Mouse (Mus musculus): ENCODE measurements around the gene Tnk2. TPM values are rescaled to one million over a fixed set of nuclear protein-coding genes. Genes with fewer than 3 reads are reported as not detected.

The Tnk2 gene
- total RNA-seq, 2 experiments from 2014 or later: 8.8 to 11.0 TPM

DNA sequence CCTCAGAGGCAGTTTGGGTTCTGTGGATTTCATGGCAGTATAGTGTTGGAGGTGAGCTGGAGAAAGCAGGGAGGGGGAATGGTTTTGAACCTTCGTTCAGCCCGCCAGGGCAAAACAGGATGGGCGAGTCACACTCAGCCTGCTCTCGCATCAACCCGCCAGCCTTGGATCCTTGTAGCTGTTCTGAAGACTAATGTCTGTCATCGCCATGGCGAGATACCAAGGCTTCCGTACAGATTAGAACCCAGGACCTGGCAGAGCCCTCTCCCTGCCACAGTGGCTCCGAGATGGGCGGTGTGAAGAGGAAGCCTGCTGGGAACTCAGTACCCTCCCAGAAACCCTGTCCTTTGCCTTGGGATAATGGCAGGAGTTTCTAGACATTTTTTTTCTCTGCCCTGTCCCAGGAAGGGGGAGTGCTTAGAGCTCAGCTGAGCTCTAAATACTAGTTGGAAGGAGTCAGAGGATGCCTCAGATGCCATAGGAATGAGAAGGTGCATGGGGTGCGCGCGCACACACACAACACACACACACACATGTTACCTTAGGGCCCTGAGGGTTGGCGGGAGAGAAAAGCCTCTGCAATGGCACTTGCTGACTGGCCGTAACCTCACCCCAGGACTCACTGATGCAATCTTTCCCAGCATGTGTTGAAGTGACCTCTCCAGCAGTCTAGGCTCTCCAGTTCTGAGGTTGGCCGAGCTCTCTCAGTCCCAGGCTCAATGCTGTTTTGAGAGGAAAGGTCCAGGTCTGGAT lies 14.0 kb downstream of the Tnk2 start:
- ATAC-seq (replicated peaks; ENCODE audit: poor library complexity, severe bottlenecking): no peak

GRCm38 (mm10) chr16:32658743-32659171 lies 15.1 kb downstream of the Tnk2 start:
- peak; percentile 21; the same call in 1 of the 2 replicates for ATAC-seq (replicated peaks; ENCODE audit: poor library complexity, severe bottlenecking)

- peak; percentile 24; the same call in 1 of the 2 replicates for ATAC-seq (replicated peaks; ENCODE audit: poor library complexity, severe bottlenecking)
These were observed 15.7 kb downstream of the Tnk2 start for GRCm38 (mm10) chr16:32659385-32659784.

- no peak for ATAC-seq (replicated peaks; ENCODE audit: poor library complexity, severe bottlenecking)
These were observed 16.4 kb downstream of the Tnk2 start for GRCm38 (mm10) chr16:32660095-32660494.

DNA sequence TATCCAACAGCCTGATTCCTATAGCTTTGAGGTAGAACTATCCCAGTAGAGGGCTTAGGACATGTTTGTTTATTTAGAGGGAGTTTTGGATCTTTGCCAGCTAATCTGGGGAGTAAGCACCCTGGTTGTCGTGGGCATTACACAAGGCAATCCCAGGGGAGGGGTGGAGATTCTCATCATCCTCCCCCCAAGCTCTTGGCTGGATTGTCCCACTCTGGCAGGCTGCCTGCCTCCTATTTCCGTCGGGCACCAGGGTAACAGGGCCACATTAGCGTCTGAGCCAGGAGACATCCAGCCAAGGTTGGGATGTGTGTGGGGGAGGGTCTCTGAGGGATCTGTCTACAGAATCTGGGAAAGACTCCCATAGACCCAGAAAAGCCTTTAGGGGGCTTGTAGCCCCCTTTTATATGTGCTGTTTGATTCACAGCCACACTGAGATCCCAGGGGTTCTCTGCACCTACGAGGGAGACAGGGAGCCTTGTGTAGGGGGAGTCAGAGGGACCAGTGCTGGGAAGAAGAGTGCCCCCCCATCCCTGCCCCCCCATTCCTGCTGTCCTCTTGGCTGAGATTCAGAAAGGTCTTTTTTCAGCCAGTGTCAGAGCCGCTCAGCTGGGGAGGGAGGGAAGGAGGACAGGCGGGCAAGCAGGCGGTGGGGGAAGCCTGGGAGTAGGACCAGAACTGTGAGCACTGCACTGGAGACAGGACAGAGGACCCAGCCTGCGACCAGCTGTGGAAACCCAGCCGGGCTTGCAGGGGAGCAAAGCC lies 17.1 kb downstream of the Tnk2 start:
- no peak for ATAC-seq (replicated peaks; ENCODE audit: poor library complexity, severe bottlenecking)

- ATAC-seq (replicated peaks; ENCODE audit: poor library complexity, severe bottlenecking): no peak
These were observed 17.8 kb downstream of the Tnk2 start for GRCm38 (mm10) chr16:32661493-32661921.

GRCm38 (mm10) chr16:32662372-32662771 lies 18.7 kb downstream of the Tnk2 start:
- no peak for ATAC-seq (replicated peaks; ENCODE audit: poor library complexity, severe bottlenecking)

DNA sequence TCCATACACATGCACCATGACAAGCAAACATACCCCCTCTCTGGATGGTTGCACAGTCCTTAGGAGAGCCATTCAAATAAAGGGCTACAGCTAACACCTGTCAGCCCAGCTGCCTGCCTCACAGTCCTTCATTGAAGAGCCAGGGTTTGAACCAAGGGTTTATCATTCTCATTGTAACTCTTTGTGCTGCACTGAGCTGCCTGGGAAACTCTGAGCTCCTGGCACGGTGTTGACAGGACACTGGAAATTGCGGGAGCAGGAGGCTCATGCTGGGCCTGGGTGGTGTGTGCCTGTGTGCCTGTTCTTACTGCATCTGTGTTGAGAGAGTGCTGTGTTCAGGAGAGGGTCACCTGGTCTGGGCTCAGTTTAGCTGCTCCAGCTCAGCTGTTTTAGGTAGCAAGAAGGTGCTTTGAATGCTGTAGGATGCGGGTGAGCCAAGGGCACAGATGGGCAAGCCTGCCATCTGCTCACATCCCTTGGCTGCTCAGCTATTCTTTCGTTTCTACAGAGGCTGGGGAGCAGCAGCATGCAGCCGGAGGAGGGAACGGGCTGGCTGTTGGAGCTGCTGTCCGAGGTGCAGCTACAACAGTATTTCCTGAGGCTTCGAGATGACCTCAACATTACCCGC lies 19.7 kb downstream of the Tnk2 start:
- no peak for ATAC-seq (replicated peaks; ENCODE audit: poor library complexity, severe bottlenecking)

- no peak for ATAC-seq (replicated peaks; ENCODE audit: poor library complexity, severe bottlenecking)
These were observed 20.5 kb downstream of the Tnk2 start for GRCm38 (mm10) chr16:32664211-32664610.

- ATAC-seq (replicated peaks; ENCODE audit: poor library complexity, severe bottlenecking): peak; percentile 63
These were observed 22.4 kb downstream of the Tnk2 start for GRCm38 (mm10) chr16:32665851-32666665.

GRCm38 (mm10) chr16:32666671-32667551 lies 23.2 kb downstream of the Tnk2 start:
- ATAC-seq (replicated peaks; ENCODE audit: poor library complexity, severe bottlenecking): no peak

- ATAC-seq (replicated peaks; ENCODE audit: poor library complexity, severe bottlenecking): no peak
These were observed 23.8 kb downstream of the Tnk2 start for GRCm38 (mm10) chr16:32667552-32667872.

- no peak for ATAC-seq (replicated peaks; ENCODE audit: poor library complexity, severe bottlenecking)
These were observed 24.4 kb downstream of the Tnk2 start for GRCm38 (mm10) chr16:32668030-32668429.

- no peak for ATAC-seq (replicated peaks; ENCODE audit: poor library complexity, severe bottlenecking)
These were observed 24.8 kb downstream of the Tnk2 start for GRCm38 (mm10) chr16:32668472-32668871.

- ATAC-seq (replicated peaks; ENCODE audit: poor library complexity, severe bottlenecking): no peak
These were observed 25.6 kb downstream of the Tnk2 start for GRCm38 (mm10) chr16:32669243-32669642.

DNA sequence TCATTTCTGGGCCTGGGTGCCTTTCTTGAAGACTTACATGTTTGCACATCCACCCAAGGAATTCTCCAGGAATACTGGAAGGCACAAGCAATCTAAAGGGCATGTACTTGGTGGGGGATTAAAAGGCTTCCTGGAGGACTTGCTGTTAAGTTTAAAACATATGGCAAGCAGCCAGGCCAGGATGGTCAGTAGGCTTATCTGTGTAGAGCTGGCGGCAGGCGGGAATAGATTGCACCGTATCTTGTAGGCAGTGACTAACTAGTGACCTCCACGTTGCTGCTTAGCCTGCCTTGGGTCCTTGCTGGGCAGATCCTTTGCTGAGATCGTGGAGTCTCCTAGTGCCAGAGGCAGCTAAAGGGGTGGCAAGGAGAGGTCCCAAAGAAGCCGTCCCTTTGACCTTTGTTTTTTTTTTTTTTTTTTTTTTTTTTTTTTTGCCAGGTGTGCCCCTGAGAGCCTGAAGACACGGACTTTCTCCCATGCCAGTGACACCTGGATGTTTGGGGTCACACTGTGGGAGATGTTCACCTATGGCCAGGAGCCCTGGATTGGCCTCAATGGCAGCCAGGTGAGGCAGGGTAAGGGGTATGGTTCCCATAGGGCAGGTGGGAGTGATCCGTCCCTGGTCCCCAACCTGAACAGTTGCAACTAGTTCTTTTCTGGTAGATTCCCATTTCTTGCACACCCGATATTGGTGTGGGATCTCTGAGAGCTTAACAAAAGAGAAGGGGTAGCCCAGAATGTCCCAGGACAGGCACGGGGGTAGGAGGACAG lies 26.9 kb downstream of the Tnk2 start:
- no peak for ATAC-seq (replicated peaks; ENCODE audit: poor library complexity, severe bottlenecking)

- no peak for ATAC-seq (replicated peaks; ENCODE audit: poor library complexity, severe bottlenecking)
These were observed 27.7 kb downstream of the Tnk2 start for GRCm38 (mm10) chr16:32671206-32671887.

GRCm38 (mm10) chr16:32672250-32672649 lies 28.6 kb downstream of the Tnk2 start:
- no peak for ATAC-seq (replicated peaks; ENCODE audit: poor library complexity, severe bottlenecking)

All from granulocyte monocyte progenitor cell, adult 5-6 weeks (primary cell).